16 mouse cellular contexts compared by ENCODE assay signal in genomic region chr5:118668931-118669330, GRCm38 (mm10).
DNase-seq lines count a peak whose midpoint lies in the region; ATAC-seq and TF ChIP-seq lines count a peak whose summit lies in the region.
"Had no signal": no experiment of that assay in that cellular context is flagged by ENCODE, and none has a peak within 500 bp of the region (broad histone marks: within the 10 kb centered on the region; RNA-seq: fewer than 3 reads in every experiment).

No protein-coding gene starts in this region.

- no peak for ATAC-seq in hindbrain, embryonic 16.5 days
- ATAC-seq in midbrain, embryonic 11.5 days (ENCODE audit: low FRiP score), result no peak
- no peak for ATAC-seq in midbrain, postnatal 0 days (ENCODE audit: low FRiP score)
- no peak for ATAC-seq in hindbrain, embryonic 12.5 days (ENCODE audit: low FRiP score)
- ATAC-seq: forebrain, embryonic 16.5 days; inflammation-experienced regulatory T-cells, adult 6 months had no signal

- no peak overlapping the region for H3K9ac ChIP-seq in hindbrain, embryonic 16.5 days (ENCODE audit: low read depth, low read length)
- no peak overlapping the region for H3K9ac ChIP-seq in midbrain, embryonic 11.5 days (ENCODE audit: low read length)
- no peak overlapping the region for H3K9ac ChIP-seq in midbrain, postnatal 0 days (replicated peaks; ENCODE audit: low read length, poor library complexity, severe bottlenecking)
- no peak overlapping the region for H3K9ac ChIP-seq in hindbrain, embryonic 12.5 days
- H3K9ac ChIP-seq: lung, embryonic 15.5 days had no signal

- peak overlapping the region; percentile 18 for H3K4me3 ChIP-seq in hindbrain, embryonic 10.5 days
- H3K4me3 ChIP-seq in hindbrain, embryonic 16.5 days (ENCODE audit: low read length), result no peak overlapping the region
- no peak overlapping the region for H3K4me3 ChIP-seq in midbrain, embryonic 11.5 days (ENCODE audit: low read depth, low read length)
- no peak overlapping the region for H3K4me3 ChIP-seq in midbrain, postnatal 0 days (ENCODE audit: low read depth, low read length)
- H3K4me3 ChIP-seq in hindbrain, embryonic 12.5 days, result no peak overlapping the region
- H3K4me3 ChIP-seq: heart, adult 2 months; lung, embryonic 15.5 days had no signal

- no peaks in the 10 kb centered on the region for H3K36me3 ChIP-seq in hindbrain, embryonic 10.5 days
- no peaks in the 10 kb centered on the region for H3K36me3 ChIP-seq in hindbrain, embryonic 16.5 days (ENCODE audit: control insufficient read depth, insufficient read depth, low read length)
- no peaks in the 10 kb centered on the region for H3K36me3 ChIP-seq in midbrain, embryonic 11.5 days (ENCODE audit: control insufficient read depth, insufficient read depth, low read length)
- H3K36me3 ChIP-seq in midbrain, postnatal 0 days (ENCODE audit: insufficient read depth, low read length), result no peaks in the 10 kb centered on the region
- H3K36me3 ChIP-seq in hindbrain, embryonic 12.5 days, result no peaks in the 10 kb centered on the region
- H3K36me3 ChIP-seq: lung, embryonic 15.5 days had no signal

- TF ChIP-seq CTCF in midbrain, postnatal 0 days (IDR thresholded peaks at IDR 0.05), result no peak

- no peaks in the 10 kb centered on the region for H3K9me3 ChIP-seq in hindbrain, embryonic 10.5 days
- no peaks in the 10 kb centered on the region for H3K9me3 ChIP-seq in hindbrain, embryonic 16.5 days (ENCODE audit: control insufficient read depth, low read length)
- H3K9me3 ChIP-seq in midbrain, embryonic 11.5 days (ENCODE audit: control insufficient read depth, low read length), result no peaks in the 10 kb centered on the region
- H3K9me3 ChIP-seq in midbrain, postnatal 0 days (ENCODE audit: low read length), result no peaks in the 10 kb centered on the region
- no peaks in the 10 kb centered on the region for H3K9me3 ChIP-seq in hindbrain, embryonic 12.5 days (replicated peaks)
- H3K9me3 ChIP-seq: lung, embryonic 15.5 days had no signal

- H3K4me2 ChIP-seq in hindbrain, embryonic 16.5 days (ENCODE audit: low read length), result no peak overlapping the region
- H3K4me2 ChIP-seq in midbrain, embryonic 11.5 days, result no peak overlapping the region
- H3K4me2 ChIP-seq in midbrain, postnatal 0 days (ENCODE audit: low read depth, low read length, poor library complexity, severe bottlenecking), result no peak overlapping the region
- H3K4me2 ChIP-seq in hindbrain, embryonic 12.5 days (replicated peaks), result 0 out of 2 replicates have a peak overlapping the region, but pooled peaks have one; percentile 13
- H3K4me2 ChIP-seq: lung, embryonic 15.5 days had no signal

- 27% methylated on average over 2 of the region's 2 CpGs for WGBS in hindbrain, embryonic 10.5 days
- 14% methylated on average over 2 of the region's 2 CpGs for WGBS in hindbrain, embryonic 16.5 days
- 23% methylated on average over 2 of the region's 2 CpGs for WGBS in midbrain, embryonic 11.5 days
- WGBS in midbrain, postnatal 0 days, result 15% methylated on average over 2 of the region's 2 CpGs
- WGBS in hindbrain, embryonic 12.5 days, result 29% methylated on average over 2 of the region's 2 CpGs

- H3K27me3 ChIP-seq in hindbrain, embryonic 10.5 days (ENCODE audit: insufficient read depth, poor library complexity, severe bottlenecking), result no peaks in the 10 kb centered on the region; the same call in 1 of the 2 replicates
- no peaks in the 10 kb centered on the region for H3K27me3 ChIP-seq in hindbrain, embryonic 16.5 days (replicated peaks; ENCODE audit: control insufficient read depth, insufficient read depth, low read length)
- H3K27me3 ChIP-seq in midbrain, embryonic 11.5 days (ENCODE audit: control insufficient read depth, insufficient read depth, low read length), result no peaks in the 10 kb centered on the region
- H3K27me3 ChIP-seq in midbrain, postnatal 0 days (ENCODE audit: insufficient read depth, low read length), result no peaks in the 10 kb centered on the region
- no peaks in the 10 kb centered on the region for H3K27me3 ChIP-seq in hindbrain, embryonic 12.5 days
- H3K27me3 ChIP-seq: lung, embryonic 15.5 days had no signal

- H3K27ac ChIP-seq in hindbrain, embryonic 10.5 days, result peak overlapping the region; percentile 69
- no peak overlapping the region for H3K27ac ChIP-seq in hindbrain, embryonic 16.5 days (ENCODE audit: low read depth, low read length)
- H3K27ac ChIP-seq in midbrain, embryonic 11.5 days (ENCODE audit: low read depth, low read length), result no peak overlapping the region; the same call in 1 of the 2 replicates
- H3K27ac ChIP-seq in midbrain, postnatal 0 days (ENCODE audit: low read depth, low read length), result no peak overlapping the region
- H3K27ac ChIP-seq in hindbrain, embryonic 12.5 days, result no peak overlapping the region
- H3K27ac ChIP-seq: heart, adult 2 months; lung, embryonic 15.5 days had no signal

- DNase-seq in hindbrain, embryonic 10.5 days (ENCODE audit: low spot score), result no peak
- peak; percentile 89 for DNase-seq in midbrain, embryonic 11.5 days (ENCODE audit: low spot score, missing footprints)
- no peak for DNase-seq in midbrain, postnatal 0 days (ENCODE audit: low spot score)
- peak; percentile 59 for DNase-seq in kidney, postnatal 10 days
- no peak for DNase-seq in urinary bladder, postnatal 25 days (ENCODE audit: low spot score)
- DNase-seq in frontal cortex, postnatal 36 days (ENCODE audit: low spot score in 2 of 2), result no peak
- DNase-seq: B cell, adult 2 months; cerebellum, adult 18-20 months; heart, adult 2 months; heart, postnatal 10 days; right cerebral cortex, postnatal 25 days had no signal

- peaks cover 91% of the 10 kb centered on the region for H3K4me1 ChIP-seq in hindbrain, embryonic 10.5 days (replicated peaks)
- H3K4me1 ChIP-seq in hindbrain, embryonic 16.5 days (ENCODE audit: control insufficient read depth, insufficient read depth, low read depth, low read length), result peaks cover 46% of the 10 kb centered on the region
- H3K4me1 ChIP-seq in midbrain, embryonic 11.5 days (ENCODE audit: control insufficient read depth, insufficient read depth, low read length), result peaks cover 74% of the 10 kb centered on the region
- peaks cover 25% of the 10 kb centered on the region for H3K4me1 ChIP-seq in midbrain, postnatal 0 days (ENCODE audit: insufficient read depth, low read length)
- H3K4me1 ChIP-seq in hindbrain, embryonic 12.5 days, result peaks cover 82% of the 10 kb centered on the region

Comparison
In these comparisons a context has a peak if more than half of its experiments do, and no peak if none do; other contexts are left out.
1. DNase-seq: peak in midbrain, embryonic 11.5 days (single experiment) and kidney, postnatal 10 days (single experiment); none in hindbrain, embryonic 10.5 days (single experiment), midbrain, postnatal 0 days (single experiment), urinary bladder, postnatal 25 days (single experiment) and frontal cortex, postnatal 36 days (0 of 2).